Comparison of ENCODE assay signal across 9 mouse cellular contexts in genomic region chr3:27155051-27155855, GRCm38 (mm10). TPM values are rescaled to one million over a fixed set of nuclear protein-coding genes. Genes with fewer than 3 reads are reported as not detected.
A peak's percentile ranks its signal among the peaks of the same experiment; 100 is the strongest.
DNase-seq lines count a peak whose midpoint lies in the region; ATAC-seq and TF ChIP-seq lines count a peak whose summit lies in the region.
"Had no signal": no experiment of that assay in that cellular context is flagged by ENCODE, and none has a peak within 500 bp of the region (broad histone marks: within the 10 kb centered on the region; RNA-seq: fewer than 3 reads in every experiment).

No protein-coding gene starts in this region.

- H3K27me3 ChIP-seq in neural tube, embryonic 15.5 days (replicated peaks): no peaks in the 10 kb centered on the region
- H3K27me3 ChIP-seq in embryonic facial prominence, embryonic 14.5 days (replicated peaks; ENCODE audit: control insufficient read depth, insufficient read depth, low read length): no peaks in the 10 kb centered on the region
- no peaks in the 10 kb centered on the region for H3K27me3 ChIP-seq in kidney, postnatal 0 days (ENCODE audit: insufficient read depth, low read length)
- H3K27me3 ChIP-seq: neural tube, embryonic 12.5 days had no signal

- no peak overlapping the region for H3K4me2 ChIP-seq in neural tube, embryonic 15.5 days
- peak overlapping the region; percentile 7; the same call in 1 of the 2 replicates for H3K4me2 ChIP-seq in embryonic facial prominence, embryonic 14.5 days (ENCODE audit: low read depth, low read length)
- H3K4me2 ChIP-seq in kidney, postnatal 0 days (ENCODE audit: low read length): no peak overlapping the region
- H3K4me2 ChIP-seq: neural tube, embryonic 12.5 days had no signal

- no peak for ATAC-seq in neural tube, embryonic 15.5 days (ENCODE audit: low FRiP score)
- ATAC-seq in embryonic facial prominence, embryonic 14.5 days (ENCODE audit: low read depth): peak; percentile 13; the same call in 1 of the 2 replicates
- ATAC-seq in kidney, postnatal 0 days (replicated peaks; ENCODE audit: low FRiP score, low read depth): no peak; the same call in 1 of the 2 replicates
- ATAC-seq in megakaryocyte progenitor cell, adult 5-6 weeks (replicated peaks; ENCODE audit: poor library complexity): no peak

- DNase-seq in neural tube, embryonic 10.5 days (ENCODE audit: extremely low spot score, low spot score): peak; percentile 42
- DNase-seq in embryonic facial prominence, embryonic 14.5 days (ENCODE audit: low spot score): peak; percentile 80
- DNase-seq in kidney, postnatal 0 days (ENCODE audit: low spot score): peak; percentile 70
- DNase-seq in lung, postnatal 25 days (ENCODE audit: low spot score): peak; percentile 82
- no peak for DNase-seq in natural killer cell, adult 2 months (ENCODE audit: low spot score in 2 of 2)
- no peak for DNase-seq in left cerebral cortex, adult 9 months (ENCODE audit: low spot score in 2 of 2)

- H3K4me3 ChIP-seq in neural tube, embryonic 15.5 days (replicated peaks): no peak overlapping the region
- H3K4me3 ChIP-seq in embryonic facial prominence, embryonic 14.5 days (ENCODE audit: low read depth, low read length): no peak overlapping the region
- no peak overlapping the region for H3K4me3 ChIP-seq in kidney, postnatal 0 days (replicated peaks; ENCODE audit: low read depth, low read length)
- H3K4me3 ChIP-seq: neural tube, embryonic 12.5 days had no signal

- no peak overlapping the region for H3K27ac ChIP-seq in neural tube, embryonic 15.5 days (replicated peaks)
- peak overlapping the region; percentile 75 for H3K27ac ChIP-seq in embryonic facial prominence, embryonic 14.5 days (replicated peaks; ENCODE audit: low read depth, low read length)
- peak overlapping the region; percentile 71 for H3K27ac ChIP-seq in kidney, postnatal 0 days
- H3K27ac ChIP-seq: neural tube, embryonic 12.5 days had no signal

- H3K9me3 ChIP-seq in neural tube, embryonic 15.5 days (replicated peaks): no peaks in the 10 kb centered on the region
- H3K9me3 ChIP-seq in embryonic facial prominence, embryonic 14.5 days (ENCODE audit: control insufficient read depth, low read length): no peaks in the 10 kb centered on the region
- H3K9me3 ChIP-seq in kidney, postnatal 0 days (replicated peaks; ENCODE audit: low read length): no peaks in the 10 kb centered on the region
- H3K9me3 ChIP-seq: neural tube, embryonic 12.5 days had no signal

- WGBS in neural tube, embryonic 15.5 days: 23% methylated on average over 6 of the region's 6 CpGs
- WGBS in embryonic facial prominence, embryonic 14.5 days: 17% methylated on average over 6 of the region's 6 CpGs
- WGBS in kidney, postnatal 0 days: 21% methylated on average over 6 of the region's 6 CpGs

- H3K4me1 ChIP-seq in neural tube, embryonic 15.5 days: peaks cover 13% of the 10 kb centered on the region
- peaks cover 21% of the 10 kb centered on the region for H3K4me1 ChIP-seq in embryonic facial prominence, embryonic 14.5 days (ENCODE audit: control insufficient read depth, insufficient read depth, low read length)
- H3K4me1 ChIP-seq in kidney, postnatal 0 days (replicated peaks; ENCODE audit: insufficient read depth, low read length): no peaks in the 10 kb centered on the region; the same call in 1 of the 2 replicates

- no peak for TF ChIP-seq CTCF in kidney, postnatal 0 days (IDR thresholded peaks at IDR 0.05; ENCODE audit: low read depth)

- H3K36me3 ChIP-seq in neural tube, embryonic 15.5 days: no peaks in the 10 kb centered on the region
- 0 out of 2 replicates have a peak, but pooled peaks cover under 1% of the 10 kb centered on the region for H3K36me3 ChIP-seq in embryonic facial prominence, embryonic 14.5 days (ENCODE audit: control insufficient read depth, insufficient read depth, low read length)
- H3K36me3 ChIP-seq in kidney, postnatal 0 days (ENCODE audit: insufficient read depth, low read length): no peaks in the 10 kb centered on the region
- H3K36me3 ChIP-seq: neural tube, embryonic 12.5 days had no signal

- H3K9ac ChIP-seq in neural tube, embryonic 15.5 days (replicated peaks): no peak overlapping the region
- no peak overlapping the region for H3K9ac ChIP-seq in embryonic facial prominence, embryonic 14.5 days (ENCODE audit: low read depth, low read length)
- peak overlapping the region; percentile 27; the same call in 1 of the 2 replicates for H3K9ac ChIP-seq in kidney, postnatal 0 days (ENCODE audit: low read depth, low read length)
- H3K9ac ChIP-seq: neural tube, embryonic 12.5 days had no signal

RNA-seq across cellular contexts. Expression of gene Ect2, which starts 1.6 kb away (rescaled TPM):
- polyA plus RNA-seq in neural tube, embryonic 15.5 days (2015; fragmentation: Nextera tagmentation; extraction: Ambion mirVana): 6.0 and 15.9 TPM in 2 replicates
- polyA plus RNA-seq in embryonic facial prominence, embryonic 14.5 days (2014; fragmentation: Nextera tagmentation; extraction: Ambion mirVana): 35.6 and 40.5 TPM in 2 replicates
- polyA plus RNA-seq in kidney, postnatal 0 days (2015; fragmentation: Nextera tagmentation; extraction: Ambion mirVana): 23.9 and 26.9 TPM in 2 replicates
- 76.1 and 84.2 TPM in 2 replicates for total RNA-seq in megakaryocyte progenitor cell, adult 5-6 weeks (2015)
- total RNA-seq in megakaryocyte progenitor cell, adult 5-6 weeks (2017): 74.3 and 75.3 TPM in 2 replicates

RNA-seq across cellular contexts. Expression of gene Nceh1, which starts 27.5 kb away (rescaled TPM):
- 16.3 and 19.3 TPM in 2 replicates for polyA plus RNA-seq in neural tube, embryonic 15.5 days (2015; fragmentation: Nextera tagmentation; extraction: Ambion mirVana)
- 4.3 and 6.8 TPM in 2 replicates for polyA plus RNA-seq in embryonic facial prominence, embryonic 14.5 days (2014; fragmentation: Nextera tagmentation; extraction: Ambion mirVana)
- polyA plus RNA-seq in kidney, postnatal 0 days (2015; fragmentation: Nextera tagmentation; extraction: Ambion mirVana): 47.7 and 51.2 TPM in 2 replicates
- total RNA-seq in megakaryocyte progenitor cell, adult 5-6 weeks (2015): 17.6 and 18.4 TPM in 2 replicates
- total RNA-seq in megakaryocyte progenitor cell, adult 5-6 weeks (2017): 16.8 and 17.5 TPM in 2 replicates

Comparison
In these comparisons a context has a peak if more than half of its experiments do, and no peak if none do; other contexts are left out.
1. DNase-seq: peak in neural tube, embryonic 10.5 days (single experiment), embryonic facial prominence, embryonic 14.5 days (single experiment), kidney, postnatal 0 days (single experiment) and lung, postnatal 25 days (single experiment); none in natural killer cell, adult 2 months (0 of 2) and left cerebral cortex, adult 9 months (0 of 2).